Mouse (Mus musculus) right cerebral cortex, postnatal 10 days (tissue): ENCODE results near the gene Rhox7a.
"Not testable (repeated sequence)": the region's sequence is repeated elsewhere in the genome, so short reads cannot be mapped to it uniquely, and the experiment has no call there.

ENCODE experiments used
- DNase-seq, 2 experiments: peaks; one replicate each; pipeline ENCODE4 v3.0.0; 2021; ENCODE audit warnings: low spot score in 2 of 2

Rhox7a gene

GRCm38 (mm10) chrX:37831386-37831785, at the start of gene Rhox7a:
Rhox7a (plus strand) TSS chrX:37831686.
- not testable (repeated sequence) for DNase-seq

GRCm38 (mm10) chrX:37807286-37808080, 24.0 kb upstream of the Rhox7a start:
- DNase-seq = no peak

GRCm38 (mm10) chrX:37809396-37809795, 22.1 kb upstream of the Rhox7a start:
- DNase-seq = no peak

- DNase-seq = peak; percentile 19 to 28
These were observed 20.3 kb upstream of the Rhox7a start for GRCm38 (mm10) chrX:37811179-37811578.

- peak in 1 of 2 experiments; percentile 14 for DNase-seq
These were observed 15.8 kb upstream of the Rhox7a start for GRCm38 (mm10) chrX:37815665-37816064.

GRCm38 (mm10) chrX:37826610-37827009, 4.9 kb upstream of the Rhox7a start, which contains the start of gene Rhox6:
Rhox6 (plus strand) TSS chrX:37826910.
- not testable (repeated sequence) for DNase-seq

GRCm38 (mm10) chrX:37871641-37872040, 40.2 kb downstream of the Rhox7a start:
- DNase-seq = no peak

GRCm38 (mm10) chrX:37878844-37879243, 47.4 kb downstream of the Rhox7a start, which contains the start of gene Rhox8:
Rhox8 (minus strand) TSS chrX:37878944.
- no peak for DNase-seq
